Mouse (Mus musculus): Measurements from ENCODE around the gene Gnai3.

Gnai3 gene

GRCm38 (mm10) chr3:108111320-108111719, 34.6 kb downstream of the Gnai3 start:
- no peak for DNase-seq (ENCODE audit: low read depth)

GRCm38 (mm10) chr3:108105281-108105680, 40.7 kb downstream of the Gnai3 start:
- DNase-seq (ENCODE audit: low read depth), result no peak

GRCm38 (mm10) chr3:108102075-108102474, 43.9 kb downstream of the Gnai3 start:
- DNase-seq (ENCODE audit: low read depth), result no peak

GRCm38 (mm10) chr3:108101594-108101993, 44.4 kb downstream of the Gnai3 start:
- no peak for DNase-seq (ENCODE audit: low read depth)

- DNase-seq (ENCODE audit: low read depth), result no peak
Observed at GRCm38 (mm10) chr3:108098316-108098715, 47.6 kb downstream of the Gnai3 start.

- DNase-seq (ENCODE audit: low read depth), result no peak
Observed at GRCm38 (mm10) chr3:108097656-108098055, 48.3 kb downstream of the Gnai3 start.

GRCm38 (mm10) chr3:108096726-108097125, 49.2 kb downstream of the Gnai3 start:
- no peak for DNase-seq (ENCODE audit: low read depth)

- DNase-seq (ENCODE audit: low read depth), result peak; percentile 66
Observed at GRCm38 (mm10) chr3:108096226-108096625, 49.7 kb downstream of the Gnai3 start.

GRCm38 (mm10) chr3:108094976-108095760, 50.8 kb downstream of the Gnai3 start:
- no peak for DNase-seq (ENCODE audit: low read depth)

GRCm38 (mm10) chr3:108094146-108094545, 51.8 kb downstream of the Gnai3 start:
- DNase-seq (ENCODE audit: low read depth), result no peak

GRCm38 (mm10) chr3:108093306-108093705, 52.6 kb downstream of the Gnai3 start:
- DNase-seq (ENCODE audit: low read depth), result no peak

- DNase-seq (ENCODE audit: low read depth), result no peak
Observed at GRCm38 (mm10) chr3:108092536-108093115, 53.3 kb downstream of the Gnai3 start, which contains the start of gene Gnat2. Gnat2 (plus strand) TSS chr3:108092789.

GRCm38 (mm10) chr3:108092030-108092429, 53.9 kb downstream of the Gnai3 start:
- no peak for DNase-seq (ENCODE audit: low read depth)

- DNase-seq (ENCODE audit: low read depth), result no peak
Observed at GRCm38 (mm10) chr3:108090561-108090960, 55.4 kb downstream of the Gnai3 start.

GRCm38 (mm10) chr3:108089916-108090315, 56.0 kb downstream of the Gnai3 start:
- peak; percentile 52 for DNase-seq (ENCODE audit: low read depth)

GRCm38 (mm10) chr3:108088842-108089380, 57.0 kb downstream of the Gnai3 start:
- DNase-seq (ENCODE audit: low read depth), result peak; percentile 72

GRCm38 (mm10) chr3:108087329-108087728, 58.6 kb downstream of the Gnai3 start:
- no peak for DNase-seq (ENCODE audit: low read depth)

GRCm38 (mm10) chr3:108086470-108086979, 59.4 kb downstream of the Gnai3 start, which contains the start of gene Ampd2:
Ampd2 (minus strand) TSS chr3:108086651.
- DNase-seq (ENCODE audit: low read depth), result peak; percentile 91

GRCm38 (mm10) chr3:108085721-108086469, 60.1 kb downstream of the Gnai3 start:
- DNase-seq (ENCODE audit: low read depth), result peak; percentile 88

- peak; percentile 94 for DNase-seq (ENCODE audit: low read depth)
Observed at GRCm38 (mm10) chr3:108085281-108085720, 60.6 kb downstream of the Gnai3 start.

GRCm38 (mm10) chr3:108084767-108085270, 61.1 kb downstream of the Gnai3 start:
- DNase-seq (ENCODE audit: low read depth), result no peak

GRCm38 (mm10) chr3:108083904-108084407, 62.0 kb downstream of the Gnai3 start:
- no peak for DNase-seq (ENCODE audit: low read depth)
